Mouse (Mus musculus): ENCODE results near the gene Ryk.

- TF ChIP-seq CTCF (conservative IDR thresholded peaks at IDR 0.05; ENCODE audit: insufficient read depth, insufficient read length, low read depth, low read length) (no peak), POLR2A (IDR thresholded peaks at IDR 0.05; ENCODE audit: low read depth, low read length) (no peak)
These were observed 41.4 kb upstream of the Ryk start for GRCm38 (mm10) chr9:102793286-102793809.
